9 mouse cellular contexts compared by ENCODE assay signal in genomic region chr14:52313931-52314807, GRCm38 (mm10). TPM values are rescaled to one million over a fixed set of nuclear protein-coding genes. Genes with fewer than 3 reads are reported as not detected.
DNase-seq lines count a peak whose midpoint lies in the region; ATAC-seq lines count a peak whose summit lies in the region.
"Had no signal": no experiment of that assay in that cellular context is flagged by ENCODE, and none has a peak within 500 bp of the region (broad histone marks: within the 10 kb centered on the region; RNA-seq: fewer than 3 reads in every experiment).

No protein-coding gene starts in this region.

- H3K27me3 ChIP-seq in neural tube, embryonic 11.5 days (ENCODE audit: control insufficient read depth, insufficient read depth, low read length): no peaks in the 10 kb centered on the region
- peaks cover 51% of the 10 kb centered on the region for H3K27me3 ChIP-seq in liver, embryonic 13.5 days
- H3K27me3 ChIP-seq in stomach, embryonic 15.5 days (replicated peaks): no peaks in the 10 kb centered on the region

- ATAC-seq in neural tube, embryonic 11.5 days (ENCODE audit: insufficient read depth, low FRiP score, low TSS enrichment): no peak
- no peak for ATAC-seq in liver, embryonic 13.5 days (ENCODE audit: low read depth)
- ATAC-seq in stomach, embryonic 15.5 days (ENCODE audit: insufficient read depth, low FRiP score, low read depth): no peak

- no peaks in the 10 kb centered on the region for H3K9me3 ChIP-seq in neural tube, embryonic 11.5 days (ENCODE audit: control insufficient read depth, low read length)
- no peaks in the 10 kb centered on the region for H3K9me3 ChIP-seq in liver, embryonic 13.5 days (replicated peaks)
- no peaks in the 10 kb centered on the region for H3K9me3 ChIP-seq in stomach, embryonic 15.5 days

- H3K36me3 ChIP-seq in neural tube, embryonic 11.5 days (ENCODE audit: control insufficient read depth, insufficient read depth, low read length): peaks cover 26% of the 10 kb centered on the region
- peaks cover 10% of the 10 kb centered on the region; the same call in 1 of the 2 replicates for H3K36me3 ChIP-seq in liver, embryonic 13.5 days
- peaks cover 25% of the 10 kb centered on the region for H3K36me3 ChIP-seq in stomach, embryonic 15.5 days

- H3K4me3 ChIP-seq in neural tube, embryonic 11.5 days (ENCODE audit: low read depth, low read length): peak overlapping the region; percentile 79; the same call in 1 of the 2 replicates
- peak overlapping the region; percentile 63; the same call in 1 of the 2 replicates for H3K4me3 ChIP-seq in liver, embryonic 13.5 days (replicated peaks)
- no peak overlapping the region for H3K4me3 ChIP-seq in stomach, embryonic 15.5 days (replicated peaks)

- peak; percentile 35 for DNase-seq in cerebellum, adult 11-12 months
- DNase-seq in cerebellum, adult 18-20 months: no peak
- DNase-seq in neural tube, embryonic 11.5 days (ENCODE audit: low spot score): no peak
- DNase-seq in neural tube, embryonic 10.5 days (ENCODE audit: extremely low spot score, low spot score): no peak
- no peak for DNase-seq in liver, embryonic 13.5 days
- no peak for DNase-seq in natural killer cell, adult 2 months (ENCODE audit: low spot score in 2 of 2)
- no peak for DNase-seq in urinary bladder, postnatal 10 days (ENCODE audit: low spot score)
- DNase-seq: thymus, adult 2 months had no signal

- no peak overlapping the region for H3K27ac ChIP-seq in neural tube, embryonic 11.5 days (ENCODE audit: low read depth, low read length)
- no peak overlapping the region for H3K27ac ChIP-seq in liver, embryonic 13.5 days
- no peak overlapping the region for H3K27ac ChIP-seq in stomach, embryonic 15.5 days

- 89% methylated on average over 26 of the region's 26 CpGs for WGBS in neural tube, embryonic 11.5 days
- WGBS in liver, embryonic 13.5 days (ENCODE audit: insufficient replicate concordance): 57% methylated on average over 26 of the region's 26 CpGs
- 84% methylated on average over 26 of the region's 26 CpGs for WGBS in stomach, embryonic 15.5 days

- H3K4me1 ChIP-seq in neural tube, embryonic 11.5 days (ENCODE audit: control insufficient read depth, insufficient read depth, low read length): peaks cover 39% of the 10 kb centered on the region
- H3K4me1 ChIP-seq in liver, embryonic 13.5 days (replicated peaks): peaks cover 26% of the 10 kb centered on the region
- H3K4me1 ChIP-seq in stomach, embryonic 15.5 days: peaks cover 25% of the 10 kb centered on the region

- H3K9ac ChIP-seq in neural tube, embryonic 11.5 days (ENCODE audit: low read length): peak overlapping the region; percentile 95; the same call in 1 of the 2 replicates
- no peak overlapping the region for H3K9ac ChIP-seq in liver, embryonic 13.5 days
- no peak overlapping the region for H3K9ac ChIP-seq in stomach, embryonic 15.5 days

- peak overlapping the region; percentile 91; the same call in 1 of the 2 replicates for H3K4me2 ChIP-seq in neural tube, embryonic 11.5 days (ENCODE audit: low read depth)
- H3K4me2 ChIP-seq in liver, embryonic 13.5 days: peak overlapping the region; percentile 81
- peak overlapping the region; percentile 82 for H3K4me2 ChIP-seq in stomach, embryonic 15.5 days

RNA-seq across cellular contexts. Expression of gene Mettl3, which starts 9.2 kb away (rescaled TPM):
- 47.1 and 54.6 TPM in 2 replicates for polyA plus RNA-seq in neural tube, embryonic 11.5 days (2014; fragmentation: Nextera tagmentation; extraction: Ambion mirVana)
- polyA plus RNA-seq in liver, embryonic 13.5 days (2015; fragmentation: Nextera tagmentation; extraction: Ambion mirVana): 20.6 and 21.9 TPM in 2 replicates
- 44.3 and 45.0 TPM in 2 replicates for polyA plus RNA-seq in stomach, embryonic 15.5 days (2015; fragmentation: Nextera tagmentation; extraction: Ambion mirVana)

RNA-seq across cellular contexts. Expression of gene Sall2, which starts 14.4 kb away (rescaled TPM):
- 51.9 and 54.5 TPM in 2 replicates for polyA plus RNA-seq in neural tube, embryonic 11.5 days (2014; fragmentation: Nextera tagmentation; extraction: Ambion mirVana)
- 1.2 and 1.5 TPM in 2 replicates for polyA plus RNA-seq in liver, embryonic 13.5 days (2015; fragmentation: Nextera tagmentation; extraction: Ambion mirVana)
- 10.1 and 10.8 TPM in 2 replicates for polyA plus RNA-seq in stomach, embryonic 15.5 days (2015; fragmentation: Nextera tagmentation; extraction: Ambion mirVana)

RNA-seq across cellular contexts. Expression of gene Rab2b, which starts 34.8 kb away (rescaled TPM):
- 38.2 and 40.9 TPM in 2 replicates for polyA plus RNA-seq in neural tube, embryonic 11.5 days (2014; fragmentation: Nextera tagmentation; extraction: Ambion mirVana)
- 2.6 and 3.0 TPM in 2 replicates for polyA plus RNA-seq in liver, embryonic 13.5 days (2015; fragmentation: Nextera tagmentation; extraction: Ambion mirVana)
- 17.3 and 17.4 TPM in 2 replicates for polyA plus RNA-seq in stomach, embryonic 15.5 days (2015; fragmentation: Nextera tagmentation; extraction: Ambion mirVana)

RNA-seq across cellular contexts. Expression of gene Tox4, which starts 35.2 kb away (rescaled TPM):
- 52.0 and 54.9 TPM in 2 replicates for polyA plus RNA-seq in neural tube, embryonic 11.5 days (2014; fragmentation: Nextera tagmentation; extraction: Ambion mirVana)
- polyA plus RNA-seq in liver, embryonic 13.5 days (2015; fragmentation: Nextera tagmentation; extraction: Ambion mirVana): 19.8 and 20.5 TPM in 2 replicates
- 35.5 and 43.1 TPM in 2 replicates for polyA plus RNA-seq in stomach, embryonic 15.5 days (2015; fragmentation: Nextera tagmentation; extraction: Ambion mirVana)

RNA-seq across cellular contexts. Expression of gene Olfr1513, which starts 42.0 kb away (rescaled TPM):
- polyA plus RNA-seq in neural tube, embryonic 11.5 days (2014; fragmentation: Nextera tagmentation; extraction: Ambion mirVana): 0.48 TPM in 1 of 2 replicates, not detected in the other
- polyA plus RNA-seq in liver, embryonic 13.5 days (2015; fragmentation: Nextera tagmentation; extraction: Ambion mirVana): not detected in 2 replicates
- not detected in 2 replicates for polyA plus RNA-seq in stomach, embryonic 15.5 days (2015; fragmentation: Nextera tagmentation; extraction: Ambion mirVana)
- polyA plus RNA-seq: thymus, adult 2 months had no signal
